Mouse (Mus musculus) liver, postnatal 0 days (tissue): ENCODE results near the gene Gm12258. TPM values are rescaled to one million over a fixed set of nuclear protein-coding genes. Genes with fewer than 3 reads are reported as not detected.
A peak's percentile ranks its signal among the peaks of the same experiment; 100 is the strongest.

Experiments used
- ATAC-seq: fragments of 200-750 bp; cut with Nextera tagmentation; 2 replicates; pipeline ENCODE4 v1.8.0; 2017; ENCODE audit warnings: mild to moderate bottlenecking, moderate library complexity
- DNase-seq: peaks from one replicate; pipeline ENCODE4 v3.0.0-alpha.2; 2016
- H3K27ac ChIP-seq: fragments of 300-500 bp; sonication (generic); 2 replicates; pipeline ENCODE4 v1.5.1; 2014; ENCODE audit warnings: antibody characterized with exemption, moderate library complexity, mild to moderate bottlenecking, low read depth
- H3K27me3 ChIP-seq: fragments of 300-500 bp; sonication (generic); 2 replicates; pipeline ENCODE4 v1.6.1; 2014; ENCODE audit warnings: low read length, control low read depth, mixed read lengths; ENCODE audit not compliant: insufficient read depth
- H3K36me3 ChIP-seq: fragments of 300-500 bp; sonication (generic); replicated peaks from 2 replicates; pipeline ENCODE4 v1.6.1; 2014; ENCODE audit warnings: mild to moderate bottlenecking, control low read depth, low read length, moderate library complexity, mixed read lengths; ENCODE audit not compliant: insufficient read depth
- H3K4me1 ChIP-seq: fragments of 300-500 bp; sonication (generic); 2 replicates; pipeline ENCODE4 v1.6.1; 2014; ENCODE audit warnings: antibody characterized with exemption, mild to moderate bottlenecking, control low read depth; ENCODE audit not compliant: insufficient read depth
- H3K4me2 ChIP-seq: fragments of 300-500 bp; sonication (generic); 2 replicates; pipeline ENCODE4 v1.6.1; 2014; ENCODE audit warnings: low read depth, mild to moderate bottlenecking, low read length, moderate library complexity, mixed read lengths
- H3K4me3 ChIP-seq: fragments of 300-500 bp; sonication (generic); 2 replicates; pipeline ENCODE4 v1.5.1; 2014; ENCODE audit warnings: low read depth, low read length
- H3K9ac ChIP-seq: fragments of 300-500 bp; sonication (generic); replicated peaks from 2 replicates; pipeline ENCODE4 v1.6.1; 2014; ENCODE audit warnings: mild to moderate bottlenecking, moderate library complexity
- H3K9me3 ChIP-seq: fragments of 300-500 bp; sonication (generic); 2 replicates; pipeline ENCODE4 v1.6.1; 2016; ENCODE audit warnings: mild to moderate bottlenecking, control low read depth, low read length, mixed read lengths
- CTCF ChIP-seq: sonication (generic); IDR thresholded peaks from 2 replicates; pipeline ENCODE4 v1.5.1; 2016; ENCODE audit warnings: antibody characterized with exemption, low read depth
- EP300 ChIP-seq: IDR thresholded peaks from 2 replicates; pipeline ENCODE4 v1.6.1; 2016; ENCODE audit warnings: antibody characterized with exemption, low read depth, mild to moderate bottlenecking
- WGBS: fragments of 180-500 bp; shearing (Covaris S2); extraction: QIAGEN DNeasy Blood & Tissue Kit; methylation state at CpG from one replicate; pipeline ENCODE4 v1.1.7; 2014; ENCODE audit not compliant: insufficient replicate concordance; 5-methylcytosine and 5-hydroxymethylcytosine counted together
- polyA plus RNA-seq: library from polyadenylated mRNA; unstranded; fragments of >200 nt; fragmentation: Nextera tagmentation; extraction: Ambion mirVana; gene quantifications from 2 replicates; pipeline ENCODE4 v1.2.1, GENCODE M21; 2015

Gene Gm12258
- polyA plus RNA-seq, 1 experiment from 2014 or later, result 1.3 TPM

DNA sequence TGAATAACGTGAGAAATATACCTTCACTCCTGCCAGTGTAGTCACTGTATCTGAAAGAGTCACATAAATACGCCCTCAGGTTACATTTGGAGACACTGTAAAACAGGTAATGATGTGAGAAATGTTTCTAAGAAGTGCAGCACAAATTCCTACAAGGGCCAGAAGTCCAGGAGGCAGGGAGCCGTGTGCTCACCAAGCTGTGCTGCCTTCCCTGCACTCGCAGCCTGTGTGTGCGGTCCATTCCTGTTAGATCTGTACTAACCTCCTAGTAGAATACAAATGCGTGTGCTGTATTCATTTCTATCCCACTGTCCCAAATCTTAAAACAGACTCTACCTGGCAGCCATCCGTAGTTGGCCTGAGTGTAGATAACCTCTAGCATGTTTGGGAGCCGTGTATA, 13.8 kb downstream of the Gm12258 start:
- H3K27ac ChIP-seq, result no peak overlapping the region
- no peak for TF ChIP-seq EP300
- no peak for TF ChIP-seq CTCF
- WGBS, result 87% methylated on average over 8 of the region's 8 CpGs
- no peak overlapping the region for H3K9ac ChIP-seq
- H3K36me3 ChIP-seq, result peaks cover 44% of the 10 kb centered on the region
- H3K4me2 ChIP-seq, result no peak overlapping the region
- ATAC-seq, result no peak
- DNase-seq, result no peak
- H3K4me3 ChIP-seq, result no peak overlapping the region
- no peaks in the 10 kb centered on the region for H3K27me3 ChIP-seq
- H3K9me3 ChIP-seq, result peaks cover 21% of the 10 kb centered on the region
- H3K4me1 ChIP-seq, result no peaks in the 10 kb centered on the region

DNA sequence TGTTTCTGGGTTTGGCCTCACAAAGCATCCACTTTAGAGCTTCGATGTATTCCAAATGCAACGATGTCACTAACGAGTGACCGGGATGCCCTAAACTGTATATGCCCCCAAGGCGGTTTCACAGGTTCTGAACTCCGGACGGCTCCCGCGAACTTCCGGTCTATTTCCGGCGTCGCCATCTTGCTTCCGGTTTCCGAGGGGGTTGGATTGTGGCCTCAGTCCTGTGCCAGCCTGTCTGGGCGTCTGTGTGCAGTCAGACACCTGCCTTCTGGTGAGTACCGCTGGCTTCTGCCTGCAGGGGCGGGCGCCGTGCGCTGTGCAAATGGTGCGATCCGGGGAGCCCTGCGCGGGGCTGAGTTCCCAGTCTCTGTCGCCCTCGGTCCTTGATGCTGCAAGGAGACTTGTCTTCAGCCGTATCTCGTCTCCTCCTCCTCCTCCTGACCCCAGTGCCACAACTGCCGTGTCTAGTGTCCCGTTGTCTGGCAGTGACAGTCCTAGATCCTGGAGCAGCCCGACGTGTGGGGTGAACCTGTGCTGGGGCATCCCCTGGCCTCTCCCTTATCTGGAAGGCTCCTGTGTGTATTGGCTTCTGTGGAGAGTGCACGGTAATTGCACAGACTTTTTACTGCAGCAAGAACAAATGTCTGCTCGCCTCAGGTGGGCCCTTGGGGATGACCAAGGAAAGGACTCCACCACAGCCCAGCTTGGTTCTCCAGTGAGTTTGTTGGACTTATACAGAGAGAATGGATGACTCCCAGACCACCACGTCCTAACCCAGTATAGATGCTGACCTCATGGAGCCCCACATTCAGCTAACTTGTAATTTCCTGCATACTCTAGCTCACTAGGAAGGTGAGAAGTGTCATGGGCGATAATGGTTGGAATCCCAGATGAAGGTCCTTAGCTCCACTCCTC, 20.3 kb downstream of the Gm12258 start, which contains the start of gene 2810021J22Rik:
TSS of gene 2810021J22Rik (plus strand) at position 178 of the 915 bp plus-strand sequence.
- Histone ChIP-seq H3K27ac (peak within 1 kb of the TSS; percentile 75), H3K4me1 (peaks cover 8% of the 10 kb centered on the region), H3K9me3 (no peaks in the 10 kb centered on the region), H3K9ac (peak within 1 kb of the TSS; percentile 77), H3K4me3 (peak within 1 kb of the TSS; percentile 87), H3K36me3 (0 out of 2 replicates have a peak, but pooled peaks cover 7% of the 10 kb centered on the region), H3K4me2 (peak within 1 kb of the TSS; percentile 93), H3K27me3 (no peaks in the 10 kb centered on the region)
- TF ChIP-seq CTCF (peak; percentile 39), EP300 (no peak; the same call in 1 of the 2 replicates)
- DNase-seq (peak; percentile 87), ATAC-seq (peak; percentile 95)
- WGBS, result 3% methylated on average over 37 of the region's 37 CpGs

GRCm38 (mm10) chr11:58867954-58868330, 21.0 kb downstream of the Gm12258 start:
- Histone ChIP-seq H3K9ac (peak overlapping the region; percentile 77; the same call in 1 of the 2 replicates), H3K27me3 (no peaks in the 10 kb centered on the region), H3K9me3 (no peaks in the 10 kb centered on the region), H3K27ac (no peak overlapping the region; the same call in 1 of the 2 replicates), H3K4me1 (peaks cover 8% of the 10 kb centered on the region), H3K4me3 (peak overlapping the region; percentile 87), H3K4me2 (peak overlapping the region; percentile 93), H3K36me3 (0 out of 2 replicates have a peak, but pooled peaks cover 7% of the 10 kb centered on the region)
- ATAC-seq, result no peak
- no peak for DNase-seq
- TF ChIP-seq CTCF (no peak), EP300 (no peak)
- 71% methylated on average over 6 of the region's 6 CpGs for WGBS

DNA sequence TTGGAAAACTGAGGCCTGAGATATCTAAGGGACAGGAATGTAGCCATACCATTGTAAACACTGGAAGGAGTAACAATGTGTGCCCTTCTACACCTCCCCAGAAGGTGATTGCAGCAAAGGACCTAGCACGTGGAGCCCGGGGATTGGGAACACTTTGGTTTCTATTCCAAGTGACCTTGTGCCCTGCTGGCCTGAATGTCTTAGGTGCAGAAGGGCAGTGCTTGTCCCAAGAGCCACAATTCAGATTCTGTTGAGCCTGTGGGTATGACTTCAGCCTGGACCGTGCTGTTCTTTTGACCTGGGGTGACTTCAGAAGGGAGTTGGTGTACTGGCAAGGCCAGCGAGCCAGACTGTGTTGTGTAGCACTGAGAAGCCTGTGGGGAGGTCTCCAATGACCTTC, 24.0 kb downstream of the Gm12258 start:
- DNase-seq (no peak), ATAC-seq (no peak)
- H3K4me1 ChIP-seq, result peaks cover 8% of the 10 kb centered on the region
- 82% methylated on average over 4 of the region's 4 CpGs for WGBS
- no peak overlapping the region for H3K4me2 ChIP-seq
- H3K9ac ChIP-seq, result no peak overlapping the region
- 0 out of 2 replicates have a peak, but pooled peaks cover 7% of the 10 kb centered on the region for H3K36me3 ChIP-seq
- no peak overlapping the region for H3K27ac ChIP-seq
- no peaks in the 10 kb centered on the region for H3K27me3 ChIP-seq
- TF ChIP-seq EP300 (no peak), CTCF (no peak)
- H3K4me3 ChIP-seq, result no peak overlapping the region
- H3K9me3 ChIP-seq, result no peaks in the 10 kb centered on the region

DNA sequence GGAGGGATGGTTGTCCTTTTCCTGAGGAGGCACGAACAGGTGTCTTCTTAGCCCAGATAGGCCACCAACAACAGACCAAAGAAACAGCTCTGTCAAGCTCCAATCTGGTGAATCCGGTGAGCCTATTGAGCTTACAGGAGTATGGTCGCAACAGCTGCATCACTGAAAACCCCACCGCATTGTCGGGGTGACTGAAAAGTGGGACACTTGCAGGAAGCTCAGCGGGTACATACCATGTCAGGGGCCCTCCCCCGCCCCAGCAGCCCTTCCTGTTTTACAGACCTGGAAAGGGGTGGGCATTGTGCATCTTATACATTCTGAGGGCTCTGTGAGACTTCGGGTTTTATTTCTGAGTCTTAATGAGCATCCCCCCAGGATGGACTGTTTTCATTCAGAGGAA, 36.8 kb downstream of the Gm12258 start:
- Histone ChIP-seq H3K36me3 (peaks cover 9% of the 10 kb centered on the region; the same call in 1 of the 2 replicates), H3K4me2 (no peak overlapping the region), H3K27me3 (no peaks in the 10 kb centered on the region), H3K4me1 (no peaks in the 10 kb centered on the region), H3K27ac (no peak overlapping the region), H3K4me3 (no peak overlapping the region), H3K9me3 (no peaks in the 10 kb centered on the region), H3K9ac (no peak overlapping the region)
- ATAC-seq (no peak), DNase-seq (no peak)
- 75% methylated on average over 8 of the region's 8 CpGs for WGBS
- no peak for TF ChIP-seq CTCF
- TF ChIP-seq EP300, result no peak

DNA sequence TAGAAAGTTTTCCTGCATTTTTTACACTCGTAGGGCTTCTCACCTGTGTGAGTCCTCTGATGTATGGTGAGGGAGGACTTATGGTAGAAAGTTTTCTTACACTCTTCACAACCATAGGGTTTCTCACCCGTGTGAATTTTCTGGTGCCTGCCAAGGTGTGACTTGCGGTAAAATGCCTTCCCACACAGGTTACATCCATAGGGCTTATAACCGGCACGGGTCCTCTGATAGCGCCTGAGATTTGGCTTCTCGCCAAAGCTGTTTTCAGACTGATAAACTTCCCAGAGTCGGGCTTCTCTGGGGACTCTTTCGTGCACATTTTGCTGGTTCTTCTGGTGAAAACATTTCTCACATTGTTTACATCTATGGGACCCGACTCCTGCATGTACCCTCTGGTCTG, 43.6 kb downstream of the Gm12258 start:
- TF ChIP-seq CTCF (no peak), EP300 (no peak)
- Histone ChIP-seq H3K4me2 (no peak overlapping the region), H3K36me3 (peaks cover 54% of the 10 kb centered on the region), H3K4me1 (no peaks in the 10 kb centered on the region), H3K9ac (no peak overlapping the region), H3K4me3 (no peak overlapping the region), H3K27ac (no peak overlapping the region), H3K27me3 (no peaks in the 10 kb centered on the region), H3K9me3 (no peaks in the 10 kb centered on the region)
- DNase-seq (no peak), ATAC-seq (no peak)
- 89% methylated on average over 10 of the region's 10 CpGs for WGBS
